Mouse (Mus musculus): Measurements from ENCODE around the gene Ccdc190. TPM values are rescaled to one million over a fixed set of nuclear protein-coding genes. Genes with fewer than 3 reads are reported as not detected.

Ccdc190 gene
- polyA plus RNA-seq, 1 experiment from 2014 or later: 0.94 TPM

DNA sequence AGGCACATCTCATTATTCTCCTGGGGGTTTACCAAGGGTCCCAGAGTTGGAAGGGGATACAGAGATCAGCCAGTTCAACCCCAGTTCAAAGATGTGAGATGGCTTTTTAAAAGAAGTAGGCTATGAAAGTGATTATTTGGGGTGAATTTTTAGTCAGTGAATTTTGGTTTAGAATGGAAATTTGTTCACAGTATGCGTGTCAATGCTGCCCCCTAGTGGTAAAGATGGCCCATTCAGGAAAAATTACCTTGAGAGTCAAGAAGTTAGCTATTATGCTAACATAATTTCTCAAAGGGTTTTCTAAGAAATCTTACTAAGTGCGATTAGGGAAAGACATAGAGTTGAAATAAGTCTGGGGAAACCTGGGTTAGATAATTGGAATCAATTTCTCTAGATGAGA is 10.9 kb downstream of the Ccdc190 start:
- 9% methylated on average over 2 of the region's 2 CpGs for WGBS
- Histone ChIP-seq H3K4me3 (no peak overlapping the region), H3K27ac (replicated peaks) (no peak overlapping the region), H3K27me3 (0 out of 2 replicates have a peak, but pooled peaks cover 6% of the 10 kb centered on the region), H3K4me1 (no peaks in the 10 kb centered on the region; the same call in 1 of the 2 replicates), H3K9ac (replicated peaks) (no peak overlapping the region), H3K36me3 (no peaks in the 10 kb centered on the region), H3K4me2 (replicated peaks) (no peak overlapping the region), H3K9me3 (no peaks in the 10 kb centered on the region)
- ATAC-seq (ENCODE audit: low FRiP score, low read depth): no peak

DNA sequence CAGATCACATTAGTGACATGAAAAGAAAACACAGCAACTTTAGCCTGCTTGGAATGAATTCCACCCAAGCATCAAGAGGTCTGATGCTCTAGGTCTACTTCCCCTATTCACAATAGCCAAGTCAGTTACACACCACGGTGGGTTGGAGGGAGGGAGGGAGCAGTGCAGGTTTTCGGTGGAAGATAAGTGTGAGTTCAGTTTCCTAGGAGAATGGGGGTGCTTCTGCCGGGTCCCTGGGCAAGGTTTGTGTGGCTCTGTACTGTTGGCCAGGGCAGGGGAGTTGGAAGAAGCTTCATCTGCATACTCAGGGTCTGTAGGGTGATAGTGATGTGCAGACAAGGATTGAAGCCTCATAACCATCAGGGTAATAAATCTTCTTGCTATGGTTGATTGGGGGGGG is 17.6 kb downstream of the Ccdc190 start:
- no peak for ATAC-seq (ENCODE audit: low FRiP score, low read depth)
- Histone ChIP-seq H3K36me3 (peaks cover 7% of the 10 kb centered on the region; the same call in 1 of the 2 replicates), H3K4me2 (replicated peaks) (no peak overlapping the region), H3K27ac (replicated peaks) (no peak overlapping the region), H3K4me1 (no peaks in the 10 kb centered on the region), H3K4me3 (no peak overlapping the region), H3K9me3 (no peaks in the 10 kb centered on the region), H3K27me3 (no peaks in the 10 kb centered on the region), H3K9ac (replicated peaks) (no peak overlapping the region)
- WGBS: 86% methylated on average over 3 of the region's 3 CpGs

DNA sequence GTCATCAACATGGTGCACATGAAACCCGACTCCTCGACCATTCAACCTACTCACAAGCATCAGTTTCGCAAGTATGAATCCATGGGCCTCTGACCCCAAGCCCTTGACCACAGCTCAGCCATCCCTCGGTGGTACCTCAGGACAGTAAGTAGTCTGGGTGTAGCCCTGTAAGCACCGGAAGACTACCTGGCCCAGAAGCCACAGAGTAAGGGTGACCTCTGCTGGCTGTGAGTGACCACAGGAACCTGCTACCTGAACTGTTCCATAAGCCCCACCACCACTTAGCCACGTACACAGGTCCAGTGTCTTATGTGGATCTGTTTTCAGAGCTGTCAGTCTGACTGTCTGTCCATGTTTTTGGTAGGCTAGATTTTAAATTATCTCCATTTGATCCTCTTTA is 19.2 kb downstream of the Ccdc190 start:
- H3K27me3 ChIP-seq: no peaks in the 10 kb centered on the region
- H3K4me3 ChIP-seq: no peak overlapping the region
- WGBS: 85% methylated on average over 6 of the region's 6 CpGs
- no peaks in the 10 kb centered on the region for H3K4me1 ChIP-seq
- H3K9ac ChIP-seq (replicated peaks): no peak overlapping the region
- H3K27ac ChIP-seq (replicated peaks): no peak overlapping the region
- H3K36me3 ChIP-seq: peaks cover 17% of the 10 kb centered on the region
- no peak for ATAC-seq (ENCODE audit: low FRiP score, low read depth)
- no peak overlapping the region for H3K4me2 ChIP-seq (replicated peaks)
- no peaks in the 10 kb centered on the region for H3K9me3 ChIP-seq

DNA sequence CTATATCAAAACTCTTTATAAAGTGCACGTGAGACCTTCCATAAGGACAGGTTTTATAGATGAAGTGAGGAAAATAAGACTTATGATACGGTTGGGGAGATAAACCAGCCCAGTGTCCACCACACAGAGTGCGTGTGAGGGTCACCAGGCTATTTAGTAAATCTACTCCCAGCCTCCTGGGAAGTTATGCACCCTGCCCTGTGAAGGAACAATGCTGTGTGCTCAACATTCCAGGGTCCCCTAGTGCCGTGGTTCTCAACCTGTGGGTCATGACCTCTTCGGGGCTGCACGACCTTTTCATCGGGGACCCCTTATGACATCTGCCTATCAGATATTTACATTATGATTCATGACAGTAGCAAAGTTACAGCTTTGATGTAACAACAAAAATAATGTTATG is 19.8 kb downstream of the Ccdc190 start:
- H3K9me3 ChIP-seq: no peaks in the 10 kb centered on the region
- H3K9ac ChIP-seq (replicated peaks): no peak overlapping the region
- no peaks in the 10 kb centered on the region for H3K27me3 ChIP-seq
- H3K36me3 ChIP-seq: peaks cover 24% of the 10 kb centered on the region
- H3K4me1 ChIP-seq: no peaks in the 10 kb centered on the region
- H3K4me2 ChIP-seq (replicated peaks): no peak overlapping the region
- no peak overlapping the region for H3K27ac ChIP-seq (replicated peaks)
- 81% methylated on average over 7 of the region's 7 CpGs for WGBS
- no peak for ATAC-seq (ENCODE audit: low FRiP score, low read depth)
- H3K4me3 ChIP-seq: no peak overlapping the region

DNA sequence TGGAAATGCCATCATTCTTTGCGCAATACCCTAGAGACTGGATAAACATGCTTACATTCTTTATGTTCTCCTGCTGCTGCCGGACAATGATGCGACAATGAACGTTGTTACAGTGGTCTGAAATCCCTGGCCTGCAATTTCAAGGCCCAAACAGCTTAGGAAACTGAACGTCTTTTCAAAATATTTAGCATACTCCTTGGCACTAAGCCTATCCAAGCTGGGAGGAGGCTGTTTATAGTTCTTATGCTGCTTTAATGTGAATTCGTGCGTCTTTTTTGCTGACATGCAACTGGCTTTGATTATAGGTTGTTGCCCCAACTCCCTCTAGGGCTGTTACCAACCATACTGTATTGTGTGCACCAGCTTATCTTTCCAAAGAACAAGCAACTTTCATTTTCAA is 20.4 kb downstream of the Ccdc190 start:
- WGBS: 82% methylated on average over 7 of the region's 7 CpGs
- no peak for ATAC-seq (ENCODE audit: low FRiP score, low read depth)
- Histone ChIP-seq H3K9ac (replicated peaks) (no peak overlapping the region), H3K4me2 (replicated peaks) (no peak overlapping the region), H3K4me1 (no peaks in the 10 kb centered on the region), H3K4me3 (no peak overlapping the region), H3K27me3 (no peaks in the 10 kb centered on the region), H3K9me3 (no peaks in the 10 kb centered on the region), H3K27ac (replicated peaks) (no peak overlapping the region), H3K36me3 (peaks cover 29% of the 10 kb centered on the region)

DNA sequence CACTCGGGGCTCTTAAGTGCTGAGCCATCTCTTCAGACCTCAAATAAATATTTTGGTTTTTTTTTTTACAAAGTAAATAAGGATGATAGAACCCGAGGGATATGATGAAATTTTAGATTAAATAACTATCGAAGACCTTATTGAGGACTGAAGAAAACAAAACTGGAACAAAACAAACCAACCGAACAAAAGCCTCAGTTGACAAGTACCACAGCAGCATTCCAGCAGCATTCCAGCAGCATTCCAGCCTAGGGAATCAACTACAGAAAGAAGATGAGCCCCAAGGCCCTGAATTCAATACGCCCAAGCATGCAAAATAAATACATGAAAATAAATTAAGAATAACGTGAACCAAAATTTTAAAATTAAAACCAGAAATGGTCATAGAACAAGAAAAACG is 21.5 kb downstream of the Ccdc190 start:
- Histone ChIP-seq H3K9ac (replicated peaks) (no peak overlapping the region), H3K4me1 (no peaks in the 10 kb centered on the region), H3K4me2 (replicated peaks) (no peak overlapping the region), H3K27ac (replicated peaks) (no peak overlapping the region), H3K36me3 (peaks cover 38% of the 10 kb centered on the region), H3K9me3 (no peaks in the 10 kb centered on the region), H3K4me3 (no peak overlapping the region), H3K27me3 (no peaks in the 10 kb centered on the region)
- 61% methylated on average over 7 of the region's 7 CpGs for WGBS
- ATAC-seq (ENCODE audit: low FRiP score, low read depth): no peak

DNA sequence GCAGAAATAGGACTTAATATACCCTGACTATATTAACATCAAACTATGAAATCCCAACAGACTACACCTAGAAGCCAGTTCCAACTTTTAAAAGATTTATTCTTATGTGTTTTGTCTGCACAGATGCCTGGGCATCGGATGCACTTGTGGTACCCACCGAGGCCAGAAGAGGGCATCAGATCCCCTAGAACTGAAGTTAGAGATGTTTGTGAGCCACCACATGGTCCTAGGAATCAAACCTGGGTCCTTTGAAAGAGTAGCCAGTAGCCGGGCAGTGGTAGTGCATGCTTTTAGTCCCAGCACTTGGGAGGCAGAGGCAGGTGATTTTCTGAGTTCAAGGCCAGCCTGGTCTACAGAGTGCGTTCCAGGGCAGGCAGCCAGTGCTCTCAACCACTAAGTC is 22.2 kb downstream of the Ccdc190 start:
- Histone ChIP-seq H3K9ac (replicated peaks) (no peak overlapping the region), H3K27ac (replicated peaks) (no peak overlapping the region), H3K4me2 (replicated peaks) (no peak overlapping the region), H3K4me3 (no peak overlapping the region), H3K36me3 (peaks cover 45% of the 10 kb centered on the region), H3K27me3 (no peaks in the 10 kb centered on the region), H3K9me3 (no peaks in the 10 kb centered on the region), H3K4me1 (no peaks in the 10 kb centered on the region)
- no peak for ATAC-seq (ENCODE audit: low FRiP score, low read depth)
- WGBS: 93% methylated on average over 4 of the region's 4 CpGs

DNA sequence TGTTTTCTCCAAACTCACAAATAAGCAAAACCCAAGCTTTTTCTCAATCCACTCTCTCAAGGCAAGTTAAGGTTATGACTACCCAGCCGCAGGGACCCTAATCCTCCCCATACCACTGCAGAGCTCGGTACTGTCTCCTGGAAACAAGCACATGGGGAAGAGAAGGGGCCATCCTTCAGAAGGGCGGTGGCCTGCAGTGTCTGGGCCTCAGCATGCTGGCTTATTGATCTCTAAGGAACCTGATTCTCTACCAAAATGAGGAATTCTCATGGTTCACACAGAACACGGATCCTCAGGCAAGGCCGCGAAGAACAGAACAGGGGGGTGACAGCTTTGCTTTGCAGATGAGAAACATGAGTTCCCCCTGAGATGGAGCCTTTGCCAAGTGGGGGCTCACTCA is 23.1 kb downstream of the Ccdc190 start:
- Histone ChIP-seq H3K36me3 (peaks cover 54% of the 10 kb centered on the region), H3K27me3 (no peaks in the 10 kb centered on the region), H3K4me2 (replicated peaks) (no peak overlapping the region), H3K4me3 (no peak overlapping the region), H3K9me3 (no peaks in the 10 kb centered on the region), H3K4me1 (no peaks in the 10 kb centered on the region), H3K9ac (replicated peaks) (no peak overlapping the region), H3K27ac (replicated peaks) (no peak overlapping the region)
- no peak for ATAC-seq (ENCODE audit: low FRiP score, low read depth)
- WGBS: 84% methylated on average over 6 of the region's 6 CpGs

DNA sequence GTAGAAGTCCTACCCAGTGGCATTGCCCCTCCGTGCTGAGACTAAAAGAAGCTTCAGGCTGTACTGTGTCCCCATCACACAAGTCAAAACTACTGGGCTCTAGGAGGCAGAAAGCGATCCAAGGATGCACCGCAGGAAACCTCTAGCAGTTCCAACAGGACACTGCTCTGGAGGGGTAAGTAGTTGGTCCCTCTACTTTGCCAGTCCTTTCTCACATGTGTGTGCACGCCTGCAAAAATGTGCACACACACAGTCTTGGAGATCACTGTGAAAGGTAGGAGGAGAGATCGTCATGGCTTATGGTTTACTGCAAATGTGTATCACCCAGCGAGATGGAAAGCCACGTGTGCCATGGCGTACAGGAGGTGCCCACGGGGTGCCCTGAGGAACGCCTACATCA is 24.2 kb downstream of the Ccdc190 start:
- Histone ChIP-seq H3K4me3 (no peak overlapping the region), H3K27me3 (no peaks in the 10 kb centered on the region), H3K27ac (replicated peaks) (no peak overlapping the region), H3K4me1 (no peaks in the 10 kb centered on the region), H3K9ac (replicated peaks) (no peak overlapping the region), H3K36me3 (peaks cover 61% of the 10 kb centered on the region), H3K9me3 (no peaks in the 10 kb centered on the region), H3K4me2 (replicated peaks) (no peak overlapping the region)
- 93% methylated on average over 10 of the region's 10 CpGs for WGBS
- no peak for ATAC-seq (ENCODE audit: low FRiP score, low read depth)

DNA sequence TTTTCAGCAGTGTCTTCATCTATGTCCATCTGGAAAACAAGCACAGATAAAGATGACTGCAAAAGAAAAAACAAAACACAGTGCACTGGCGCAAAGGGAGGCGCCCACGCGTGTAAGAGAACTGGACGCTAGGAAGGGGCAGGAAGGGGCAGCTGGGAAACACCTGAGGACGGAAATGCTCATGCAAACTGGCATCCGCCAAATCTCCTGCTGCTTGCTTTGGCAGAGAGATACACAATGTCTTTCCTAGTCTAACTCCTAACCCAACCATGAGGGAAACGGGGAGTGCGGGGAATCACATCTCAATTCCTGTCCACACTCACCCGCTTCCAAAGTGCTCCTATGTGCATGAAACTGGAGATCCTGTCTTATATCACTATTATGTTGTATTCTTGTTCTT is 24.7 kb downstream of the Ccdc190 start:
- Histone ChIP-seq H3K9ac (replicated peaks) (no peak overlapping the region), H3K27me3 (no peaks in the 10 kb centered on the region), H3K9me3 (no peaks in the 10 kb centered on the region), H3K4me2 (replicated peaks) (no peak overlapping the region), H3K4me3 (no peak overlapping the region), H3K4me1 (no peaks in the 10 kb centered on the region), H3K36me3 (peaks cover 66% of the 10 kb centered on the region), H3K27ac (replicated peaks) (no peak overlapping the region)
- ATAC-seq (ENCODE audit: low FRiP score, low read depth): no peak
- WGBS: 94% methylated on average over 10 of the region's 10 CpGs

DNA sequence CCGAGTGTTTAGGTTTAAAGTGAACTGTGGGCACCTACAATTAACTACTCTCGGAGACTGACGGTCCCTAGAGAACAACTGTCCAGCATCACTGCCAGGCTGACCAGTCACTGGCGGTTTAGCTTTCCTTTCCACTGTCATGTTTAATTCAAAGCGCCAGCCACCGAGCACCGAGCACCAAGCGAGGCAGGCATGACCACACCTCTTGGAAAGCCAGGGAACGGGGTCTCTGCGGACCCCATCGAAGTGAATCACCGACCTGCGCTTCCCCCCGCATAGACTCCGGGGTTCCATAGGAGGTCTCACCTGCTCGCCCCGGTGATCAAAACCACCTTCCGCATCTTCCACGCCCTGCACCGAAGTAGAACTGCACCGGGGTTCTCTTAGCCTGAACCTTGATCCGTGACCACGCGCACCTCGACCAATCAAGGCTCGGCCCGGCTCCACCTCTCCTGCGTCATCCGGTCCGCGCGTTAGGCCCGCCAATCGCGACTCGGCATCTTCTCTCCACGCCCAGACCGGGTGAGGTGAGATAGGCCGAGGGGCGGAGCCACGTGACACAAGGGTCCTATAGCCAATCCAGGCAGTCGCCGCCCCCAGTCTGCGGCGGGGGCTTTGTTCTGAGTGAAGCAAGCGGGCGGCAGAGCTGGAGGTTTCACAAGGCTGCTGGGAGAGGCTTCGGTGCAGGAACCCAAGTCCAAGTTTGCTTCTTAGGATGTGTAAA is 40.5 kb downstream of the Ccdc190 start, which contains the start of gene Hsd17b7:
Gene Hsd17b7 (minus strand): TSS at position 450 of the 724 bp plus-strand sequence.
- Histone ChIP-seq H3K9me3 (no peaks in the 10 kb centered on the region), H3K9ac (replicated peaks) (peak within 1 kb of the TSS; percentile 56), H3K4me3 (peak within 1 kb of the TSS; percentile 62), H3K4me2 (replicated peaks) (peak within 1 kb of the TSS; percentile 78), H3K27ac (replicated peaks) (peak within 1 kb of the TSS; percentile 81), H3K36me3 (peaks cover 28% of the 10 kb centered on the region), H3K4me1 (peaks cover 19% of the 10 kb centered on the region), H3K27me3 (no peaks in the 10 kb centered on the region)
- peak; percentile 100 for ATAC-seq (ENCODE audit: low FRiP score, low read depth)
- under 1% methylated on average over 48 of the region's 48 CpGs for WGBS

DNA sequence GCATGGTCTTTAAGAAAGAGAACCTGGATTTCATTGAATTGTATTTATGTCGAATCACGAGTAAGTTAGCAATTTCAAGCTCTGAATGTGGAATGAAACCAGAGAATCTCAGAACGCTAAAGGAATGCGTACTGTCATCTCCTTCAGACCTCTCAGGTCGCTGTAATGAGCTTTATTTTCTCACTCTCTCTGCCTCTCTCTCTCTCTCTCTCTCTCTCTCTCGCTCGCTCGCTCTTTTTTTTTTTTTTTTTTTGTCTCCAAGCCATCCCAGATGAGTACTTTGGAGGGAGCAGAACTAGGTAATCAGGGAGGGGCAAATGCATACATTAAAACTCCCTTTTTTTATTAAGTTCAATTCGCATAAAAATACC is 41.1 kb downstream of the Ccdc190 start:
- ATAC-seq (ENCODE audit: low FRiP score, low read depth): peak; percentile 60
- H3K4me2 ChIP-seq (replicated peaks): peak overlapping the region; percentile 55
- 3% methylated on average over 8 of the region's 9 CpGs for WGBS

DNA sequence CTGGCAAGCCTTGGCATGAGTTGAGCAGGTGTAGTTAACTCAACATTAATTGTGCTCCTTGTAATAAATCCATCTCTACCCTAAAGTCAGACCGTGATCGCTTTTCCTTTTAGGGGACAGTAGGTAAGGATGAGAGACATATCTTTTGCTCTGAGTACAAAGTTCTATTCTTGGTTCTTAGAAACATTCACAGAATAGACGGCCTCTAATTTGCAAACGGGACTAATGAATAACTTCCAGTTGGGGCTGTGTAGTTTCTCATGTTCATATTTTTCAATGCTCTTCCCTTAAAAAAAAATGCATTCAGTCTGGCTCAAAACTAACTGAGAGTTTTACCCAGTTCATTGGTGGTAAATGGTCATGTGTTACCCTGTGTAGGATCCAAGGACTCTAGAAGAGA is 42.5 kb downstream of the Ccdc190 start:
- ATAC-seq (ENCODE audit: low FRiP score, low read depth): no peak
- H3K4me1 ChIP-seq: peaks cover 19% of the 10 kb centered on the region
- H3K4me3 ChIP-seq: no peak overlapping the region
- no peak overlapping the region for H3K4me2 ChIP-seq (replicated peaks)
- H3K9ac ChIP-seq (replicated peaks): no peak overlapping the region
- no peaks in the 10 kb centered on the region for H3K27me3 ChIP-seq
- 96% methylated on average over 4 of the region's 4 CpGs for WGBS
- H3K27ac ChIP-seq (replicated peaks): no peak overlapping the region
- H3K36me3 ChIP-seq: peaks cover 10% of the 10 kb centered on the region
- H3K9me3 ChIP-seq: no peaks in the 10 kb centered on the region

More for the DNA sequence above, 41.1 kb downstream of the Ccdc190 start:
- peak overlapping the region; percentile 62 for H3K4me3 ChIP-seq
- no peaks in the 10 kb centered on the region for H3K9me3 ChIP-seq
- peak overlapping the region; percentile 56 for H3K9ac ChIP-seq (replicated peaks)
- peaks cover 19% of the 10 kb centered on the region for H3K4me1 ChIP-seq
- H3K36me3 ChIP-seq: peaks cover 24% of the 10 kb centered on the region
- H3K27ac ChIP-seq (replicated peaks): peak overlapping the region; percentile 81
- no peaks in the 10 kb centered on the region for H3K27me3 ChIP-seq
